Mouse (Mus musculus): ENCODE measurements around the gene Pgpep1. TPM values are rescaled to one million over a fixed set of nuclear protein-coding genes. Genes with fewer than 3 reads are reported as not detected.

The Pgpep1 gene
- total and polyA plus RNA-seq, 3 experiments, result 12.3 to 30.0 (median 22.9) TPM

DNA sequence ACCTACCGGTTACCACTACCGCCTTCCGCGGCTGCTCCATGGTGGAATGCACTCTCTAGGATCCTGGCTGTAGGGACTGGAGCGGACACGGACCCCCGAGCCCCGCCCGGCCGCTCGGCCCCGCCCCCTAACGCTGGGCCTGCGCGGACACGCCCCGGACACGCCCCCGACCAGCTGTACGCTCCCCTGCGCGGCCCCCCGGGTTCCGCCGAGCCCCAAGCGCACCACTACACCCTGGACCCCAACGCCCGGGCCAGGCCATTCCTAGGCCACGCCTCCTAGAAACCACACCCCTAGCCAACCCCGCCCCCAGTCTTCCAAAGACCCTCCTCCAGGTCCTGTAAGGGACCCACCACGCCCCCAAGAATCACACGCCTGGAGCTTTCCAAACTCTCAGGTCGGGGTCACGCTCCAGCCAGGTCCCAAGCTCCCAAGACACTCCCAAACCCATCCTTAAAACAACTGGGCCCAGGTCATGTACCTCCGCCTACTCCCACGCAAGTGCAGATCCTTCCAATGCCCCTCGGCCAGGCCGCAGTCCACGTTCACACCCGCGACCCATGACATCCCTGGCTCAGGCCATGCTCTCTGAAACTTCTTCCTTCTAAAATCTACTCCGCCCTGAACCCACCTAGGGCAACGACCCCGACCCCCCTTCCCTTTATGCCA lies 450 bp downstream of the Pgpep1 start:
- Histone ChIP-seq H3K27me3 (replicated peaks) (peaks cover 1% of the 10 kb centered on the region), H3K4me3 (replicated peaks in 1 of 3; ENCODE audit: low read depth in 2 of 3, low read length in 2 of 3, poor library complexity in 1 of 3) (peak overlapping the region; percentile 79 to 89 (median 80)), H3K9me3 (replicated peaks; ENCODE audit: low read length) (no peaks in the 10 kb centered on the region), H3K36me3 (replicated peaks in 1 of 2; ENCODE audit: control insufficient read depth in 1 of 2, insufficient read depth in 1 of 2, low read length in 1 of 2) (peaks cover 4 to 32% of the 10 kb centered on the region in 2 experiments), H3K79me2 (replicated peaks; ENCODE audit: control insufficient read depth, extremely low read depth, insufficient read depth, poor library complexity, severe bottlenecking) (peaks cover 12% of the 10 kb centered on the region; the same call in 1 of the 2 replicates), H3K4me2 (ENCODE audit: insufficient read depth, low read depth, poor library complexity, severe bottlenecking) (peak overlapping the region; percentile 48), H3K27ac (ENCODE audit: insufficient read depth, low read depth) (peak overlapping the region; percentile 41), H3K9ac (ENCODE audit: insufficient read depth, low read depth) (peak overlapping the region; percentile 77), H3K4me1 (ENCODE audit: control insufficient read depth in 1 of 2, insufficient read depth in 2 of 2) (peaks cover 10 to 50% of the 10 kb centered on the region in 2 experiments)
- dilution Hi-C loops (cut with MboI; ENCODE audit: extremely low pct_ligation_motif_present, extremely low pct_unique_long_range_greater_than_20kb, low sequenced_read_pairs), result no loop called here
- in situ Hi-C loops (cut with MboI; ENCODE audit: low pct_ligation_motif_present, low pct_unique_long_range_greater_than_20kb, low sequenced_read_pairs), result loop anchor here (10.0 kb wide), 1 partner anchor 55 kb away; the partner anchor contains the start of gene Gm3336
- TF ChIP-seq NELFE (IDR thresholded peaks at IDR 0.05; ENCODE audit: low read depth, low read length), result 0 out of 2 replicates have a peak, but pooled peaks have one; percentile 21
- TF ChIP-seq ETS1 (conservative IDR thresholded peaks at IDR 0.05; ENCODE audit: low read depth, low read length), result peak; percentile 66
- TF ChIP-seq HCFC1 (IDR thresholded peaks at IDR 0.05; ENCODE audit: low read depth, low read length), result peak; percentile 66
- TF ChIP-seq EP300 (IDR thresholded peaks at IDR 0.05; ENCODE audit: low read length), result no peak
- no peak for TF ChIP-seq CTCF (conservative IDR thresholded peaks at IDR 0.05 in 1 of 2, IDR thresholded peaks at IDR 0.05 in 1 of 2; ENCODE audit: low read depth in 2 of 2, low read length in 2 of 2)
- TF ChIP-seq TCF12 (IDR thresholded peaks at IDR 0.05; ENCODE audit: low read depth, low read length), result peak; percentile 66
- no peak for TF ChIP-seq CHD1 (IDR thresholded peaks at IDR 0.05; ENCODE audit: low read depth, low read length)
- no peak for TF ChIP-seq MAX (IDR thresholded peaks at IDR 0.05; ENCODE audit: low read length)
- peak; percentile 83 for TF ChIP-seq SIN3A (IDR thresholded peaks at IDR 0.05; ENCODE audit: low read length)
- peak; percentile 82 for TF ChIP-seq NRF1 (IDR thresholded peaks at IDR 0.05; ENCODE audit: low read depth, low read length)
- TF ChIP-seq MAZ (IDR thresholded peaks at IDR 0.05; ENCODE audit: low read depth, low read length), result peak; percentile 65; the same call in 1 of the 2 replicates
- peak; percentile 41; the same call in 1 of the 2 replicates for TF ChIP-seq POLR2A (IDR thresholded peaks at IDR 0.05; ENCODE audit: low read depth, low read length)
- TF ChIP-seq MEF2A (IDR thresholded peaks at IDR 0.05; ENCODE audit: borderline replicate concordance, low read depth, low read length), result peak; percentile 29; the same call in 1 of the 2 replicates
- TF ChIP-seq ELF1 (IDR thresholded peaks at IDR 0.05; ENCODE audit: low read depth, low read length), result peak; percentile 34; the same call in 1 of the 2 replicates
- peak; percentile 87 for DNase-seq (ENCODE audit: extremely low read depth)

DNA sequence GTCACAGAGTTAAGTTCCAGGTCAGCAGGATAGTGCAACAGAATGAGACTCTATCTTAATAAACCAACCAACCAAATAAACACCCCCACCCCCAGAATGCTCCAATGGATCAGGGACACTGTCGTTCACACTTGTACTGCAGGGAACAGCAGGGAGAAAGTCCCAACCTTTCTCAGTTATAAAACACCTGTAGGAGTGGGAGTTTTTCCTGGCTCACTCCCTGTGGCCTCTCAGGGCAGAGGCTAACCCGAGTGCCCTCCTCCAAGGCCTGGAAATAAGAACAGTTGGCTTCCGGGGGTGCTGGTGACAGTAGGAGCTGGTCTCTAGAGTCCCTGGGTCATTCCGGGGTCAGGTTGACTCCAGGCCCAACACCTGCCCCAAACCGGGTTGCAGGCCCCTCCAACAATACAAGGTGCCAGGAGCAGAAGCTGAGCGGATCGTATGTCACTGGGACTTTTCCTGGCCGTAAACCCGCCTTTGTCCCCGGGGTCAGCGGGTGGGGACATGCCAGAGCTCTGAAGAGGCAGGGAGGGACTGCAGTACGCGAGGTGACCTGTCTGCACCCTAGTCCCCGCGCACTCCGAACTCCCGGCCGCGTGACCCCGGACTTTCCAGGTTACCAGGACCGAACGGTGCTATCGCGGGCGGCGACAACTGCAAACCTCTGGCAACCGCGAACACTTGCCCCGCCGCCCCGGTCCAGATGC lies 1.1 kb downstream of the Pgpep1 start:
- Histone ChIP-seq H3K27me3 (replicated peaks) (peaks cover 1% of the 10 kb centered on the region), H3K4me1 (ENCODE audit: control insufficient read depth in 1 of 2, insufficient read depth in 2 of 2) (peaks cover 10 to 57% of the 10 kb centered on the region in 2 experiments), H3K9me3 (replicated peaks; ENCODE audit: low read length) (no peaks in the 10 kb centered on the region), H3K36me3 (replicated peaks in 1 of 2; ENCODE audit: control insufficient read depth in 1 of 2, insufficient read depth in 1 of 2, low read length in 1 of 2) (peaks cover 4 to 39% of the 10 kb centered on the region in 2 experiments), H3K4me2 (ENCODE audit: insufficient read depth, low read depth, poor library complexity, severe bottlenecking) (peak overlapping the region; percentile 76), H3K27ac (ENCODE audit: insufficient read depth, low read depth) (0 out of 2 replicates have a peak overlapping the region, but pooled peaks have one; percentile 29), H3K79me2 (replicated peaks; ENCODE audit: control insufficient read depth, extremely low read depth, insufficient read depth, poor library complexity, severe bottlenecking) (peaks cover 12% of the 10 kb centered on the region; the same call in 1 of the 2 replicates), H3K4me3 (replicated peaks in 1 of 3; ENCODE audit: low read depth in 2 of 3, low read length in 2 of 3, poor library complexity in 1 of 3) (peak overlapping the region; percentile 79 to 89 (median 80)), H3K9ac (ENCODE audit: insufficient read depth, low read depth) (peak overlapping the region; percentile 77)
- no peak for DNase-seq (ENCODE audit: extremely low read depth)
- dilution Hi-C loops (cut with MboI; ENCODE audit: extremely low pct_ligation_motif_present, extremely low pct_unique_long_range_greater_than_20kb, low sequenced_read_pairs), result no loop called here
- TF ChIP-seq UBTF (IDR thresholded peaks at IDR 0.05; ENCODE audit: low read depth, low read length) (no peak), MXI1 (IDR thresholded peaks at IDR 0.05; ENCODE audit: low read depth, low read length) (no peak; the same call in none of the 2 replicates), MAX (IDR thresholded peaks at IDR 0.05; ENCODE audit: low read length) (0 out of 2 replicates have a peak, but pooled peaks have one; percentile 5)
- in situ Hi-C loops (cut with MboI; ENCODE audit: low pct_ligation_motif_present, low pct_unique_long_range_greater_than_20kb, low sequenced_read_pairs), result no loop called here
